Mouse (Mus musculus): ENCODE data around the gene Gramd1b. TPM values are rescaled to one million over a fixed set of nuclear protein-coding genes. Genes with fewer than 3 reads are reported as not detected.

The Gramd1b gene
- total and polyA plus RNA-seq, 2 experiments from 2014 or later = 16.7 to 57.2 TPM

DNA sequence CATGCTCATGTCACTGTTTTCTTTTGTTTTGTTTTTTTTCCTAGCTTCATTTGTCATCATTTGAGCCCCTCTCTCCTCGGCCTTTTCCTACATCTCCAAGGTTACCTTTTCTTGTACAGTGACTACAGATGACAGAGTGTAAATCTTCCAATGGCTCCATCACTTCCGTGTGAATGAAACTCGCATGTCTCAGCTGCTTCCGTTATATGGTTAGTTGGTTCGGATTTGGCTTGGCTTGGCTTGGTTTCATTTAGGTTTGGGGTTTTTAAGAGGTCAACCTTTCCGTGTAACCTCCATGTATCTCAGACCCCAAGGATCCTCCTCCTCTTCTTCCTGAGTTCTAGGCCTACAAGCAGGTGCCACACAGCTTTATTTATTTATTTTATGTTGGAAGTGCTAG lies 77.3 kb downstream of the Gramd1b start:
- Histone ChIP-seq H3K9me3 (ENCODE audit: low read length) (no peaks in the 10 kb centered on the region), H3K27me3 (ENCODE audit: insufficient read depth, low read length) (no peaks in the 10 kb centered on the region), H3K4me1 (ENCODE audit: insufficient read depth, low read length) (peaks cover 4% of the 10 kb centered on the region; the same call in 1 of the 2 replicates), H3K4me3 (ENCODE audit: low read length) (no peak overlapping the region), H3K9ac (replicated peaks; ENCODE audit: low read length) (no peak overlapping the region), H3K36me3 (ENCODE audit: insufficient read depth, low read length) (no peaks in the 10 kb centered on the region), H3K4me2 (ENCODE audit: low read depth, low read length) (peak overlapping the region; percentile 98), H3K27ac (no peak overlapping the region)
- DNase-seq (ENCODE audit: low spot score) (no peak), ATAC-seq (no peak)
- 88% methylated on average over 6 of the region's 6 CpGs for WGBS
- no peak for TF ChIP-seq CTCF (IDR thresholded peaks at IDR 0.05; ENCODE audit: low read depth)

DNA sequence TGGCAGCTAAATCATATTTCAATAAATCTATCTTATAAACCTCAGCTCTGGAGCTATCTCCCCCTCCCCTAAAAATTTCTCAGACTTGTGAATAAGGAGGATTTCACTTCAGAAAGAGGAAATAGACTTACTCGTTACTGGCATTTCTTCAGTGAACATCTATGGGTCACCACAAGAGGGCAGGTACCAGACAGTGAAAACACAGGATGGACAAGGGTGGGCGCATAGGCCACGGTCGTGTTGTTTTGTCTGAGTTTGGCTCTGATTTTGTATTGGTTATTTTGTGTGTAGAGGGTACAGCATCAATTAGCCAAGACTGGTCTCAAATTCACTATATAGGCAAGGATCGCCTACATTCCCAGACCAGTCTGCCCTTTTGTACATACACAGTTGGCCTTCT lies 79.0 kb downstream of the Gramd1b start:
- no peak overlapping the region for H3K27ac ChIP-seq
- no peak overlapping the region for H3K4me3 ChIP-seq (ENCODE audit: low read length)
- WGBS = 51% methylated on average over 5 of the region's 5 CpGs
- no peak overlapping the region for H3K4me2 ChIP-seq (ENCODE audit: low read depth, low read length)
- H3K9ac ChIP-seq (replicated peaks; ENCODE audit: low read length) = no peak overlapping the region
- peaks cover 4% of the 10 kb centered on the region; the same call in 1 of the 2 replicates for H3K4me1 ChIP-seq (ENCODE audit: insufficient read depth, low read length)
- ATAC-seq (no peak), DNase-seq (ENCODE audit: low spot score) (peak; percentile 53)
- peak; percentile 70 for TF ChIP-seq CTCF (IDR thresholded peaks at IDR 0.05; ENCODE audit: low read depth)
- no peaks in the 10 kb centered on the region for H3K9me3 ChIP-seq (ENCODE audit: low read length)
- no peaks in the 10 kb centered on the region for H3K36me3 ChIP-seq (ENCODE audit: insufficient read depth, low read length)
- H3K27me3 ChIP-seq (ENCODE audit: insufficient read depth, low read length) = no peaks in the 10 kb centered on the region

DNA sequence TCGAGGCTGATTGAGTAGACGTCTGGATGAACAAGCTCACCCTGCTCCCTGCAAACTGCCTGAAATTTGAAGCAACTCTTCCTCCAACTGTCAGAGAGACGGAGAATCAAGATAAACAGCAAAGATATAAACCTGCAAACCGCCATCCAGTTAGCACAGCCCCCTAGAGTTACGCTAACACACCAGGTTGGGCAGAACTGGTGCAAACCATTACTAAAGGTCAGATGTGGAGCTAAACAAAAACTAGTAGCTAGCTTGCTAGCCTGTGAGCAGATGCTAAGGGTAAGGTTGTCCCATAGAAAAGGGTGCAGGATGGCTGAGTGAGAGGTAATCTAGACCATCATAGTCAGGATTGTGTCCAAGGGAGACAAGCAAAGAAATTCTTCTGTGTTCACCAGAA lies 80.4 kb downstream of the Gramd1b start:
- Histone ChIP-seq H3K27me3 (ENCODE audit: insufficient read depth, low read length) (no peaks in the 10 kb centered on the region), H3K36me3 (ENCODE audit: insufficient read depth, low read length) (no peaks in the 10 kb centered on the region), H3K9ac (replicated peaks; ENCODE audit: low read length) (no peak overlapping the region), H3K27ac (no peak overlapping the region), H3K4me1 (ENCODE audit: insufficient read depth, low read length) (peaks cover 4% of the 10 kb centered on the region; the same call in 1 of the 2 replicates), H3K9me3 (ENCODE audit: low read length) (no peaks in the 10 kb centered on the region), H3K4me2 (ENCODE audit: low read depth, low read length) (no peak overlapping the region), H3K4me3 (ENCODE audit: low read length) (no peak overlapping the region)
- no peak for TF ChIP-seq CTCF (IDR thresholded peaks at IDR 0.05; ENCODE audit: low read depth)
- ATAC-seq (no peak), DNase-seq (ENCODE audit: low spot score) (no peak)
- 84% methylated on average over 5 of the region's 5 CpGs for WGBS

DNA sequence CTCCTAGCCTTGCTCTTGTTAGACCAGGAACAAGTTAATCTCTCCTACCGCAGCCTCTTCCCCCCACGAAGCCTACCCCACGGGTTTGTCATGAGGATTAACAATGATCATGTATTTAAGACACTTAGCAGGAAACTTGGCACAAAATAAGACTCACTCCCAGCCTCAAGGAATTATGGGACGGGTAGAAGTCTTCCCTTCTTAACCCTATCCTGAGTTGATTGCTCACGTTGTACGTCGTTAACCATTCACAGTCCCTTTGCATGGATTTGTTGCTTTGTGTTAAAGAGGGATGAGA lies 80.8 kb downstream of the Gramd1b start:
- no peaks in the 10 kb centered on the region for H3K9me3 ChIP-seq (ENCODE audit: low read length)
- H3K27ac ChIP-seq = no peak overlapping the region
- no peaks in the 10 kb centered on the region for H3K36me3 ChIP-seq (ENCODE audit: insufficient read depth, low read length)
- no peak for TF ChIP-seq CTCF (IDR thresholded peaks at IDR 0.05; ENCODE audit: low read depth)
- DNase-seq (ENCODE audit: low spot score) (no peak), ATAC-seq (no peak)
- H3K4me1 ChIP-seq (ENCODE audit: insufficient read depth, low read length) = peaks cover 4% of the 10 kb centered on the region; the same call in 1 of the 2 replicates
- H3K4me3 ChIP-seq (ENCODE audit: low read length) = no peak overlapping the region
- H3K9ac ChIP-seq (replicated peaks; ENCODE audit: low read length) = no peak overlapping the region
- H3K4me2 ChIP-seq (ENCODE audit: low read depth, low read length) = no peak overlapping the region
- WGBS = 58% methylated on average over 7 of the region's 7 CpGs
- no peaks in the 10 kb centered on the region for H3K27me3 ChIP-seq (ENCODE audit: insufficient read depth, low read length)

DNA sequence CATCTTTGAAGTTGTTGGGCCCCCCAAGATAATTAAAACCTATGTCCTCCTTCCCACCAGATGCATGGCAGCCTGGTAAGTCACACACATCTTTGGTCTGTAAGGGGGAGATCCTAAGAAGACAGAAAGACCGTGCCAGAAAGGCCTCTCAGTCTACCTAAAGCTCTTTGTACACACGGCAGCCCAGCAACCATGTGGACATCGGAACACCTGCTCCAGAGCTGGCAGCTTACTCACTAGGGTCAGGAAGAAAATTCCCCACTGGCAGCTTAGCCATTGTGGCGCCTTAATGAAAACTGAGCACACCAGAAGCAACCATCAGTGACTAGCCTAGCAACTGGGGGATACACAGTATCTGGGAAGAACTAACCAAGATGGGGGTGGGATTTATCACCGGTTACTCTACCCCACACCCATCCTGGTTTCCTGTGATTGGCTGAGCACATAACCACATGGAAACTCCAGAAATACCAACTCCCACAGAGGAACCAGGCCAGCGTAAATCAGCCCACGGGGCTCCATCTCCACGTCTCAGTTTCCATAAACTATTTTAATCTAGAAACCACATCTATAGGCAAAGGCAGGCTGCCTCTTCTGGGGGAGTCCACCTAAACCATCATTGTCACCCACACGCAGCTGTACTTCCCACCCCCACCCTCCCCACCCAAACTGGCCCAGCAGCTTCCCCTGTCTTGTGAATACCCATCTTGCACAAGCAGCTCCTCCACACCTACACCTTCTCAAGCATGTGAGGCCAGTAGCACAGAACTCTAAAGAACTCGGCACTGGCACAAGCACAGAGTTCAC lies 81.4 kb downstream of the Gramd1b start:
- Histone ChIP-seq H3K27ac (no peak overlapping the region), H3K36me3 (ENCODE audit: insufficient read depth, low read length) (no peaks in the 10 kb centered on the region), H3K27me3 (ENCODE audit: insufficient read depth, low read length) (no peaks in the 10 kb centered on the region), H3K4me2 (ENCODE audit: low read depth, low read length) (no peak overlapping the region), H3K4me3 (ENCODE audit: low read length) (no peak overlapping the region), H3K9me3 (ENCODE audit: low read length) (no peaks in the 10 kb centered on the region), H3K9ac (replicated peaks; ENCODE audit: low read length) (no peak overlapping the region), H3K4me1 (ENCODE audit: insufficient read depth, low read length) (peaks cover 4% of the 10 kb centered on the region; the same call in 1 of the 2 replicates)
- DNase-seq (ENCODE audit: low spot score) (peak; percentile 28), ATAC-seq (peak; percentile 48; the same call in 1 of the 2 replicates)
- TF ChIP-seq CTCF (IDR thresholded peaks at IDR 0.05; ENCODE audit: low read depth) = no peak
- WGBS = 59% methylated on average over 10 of the region's 10 CpGs

DNA sequence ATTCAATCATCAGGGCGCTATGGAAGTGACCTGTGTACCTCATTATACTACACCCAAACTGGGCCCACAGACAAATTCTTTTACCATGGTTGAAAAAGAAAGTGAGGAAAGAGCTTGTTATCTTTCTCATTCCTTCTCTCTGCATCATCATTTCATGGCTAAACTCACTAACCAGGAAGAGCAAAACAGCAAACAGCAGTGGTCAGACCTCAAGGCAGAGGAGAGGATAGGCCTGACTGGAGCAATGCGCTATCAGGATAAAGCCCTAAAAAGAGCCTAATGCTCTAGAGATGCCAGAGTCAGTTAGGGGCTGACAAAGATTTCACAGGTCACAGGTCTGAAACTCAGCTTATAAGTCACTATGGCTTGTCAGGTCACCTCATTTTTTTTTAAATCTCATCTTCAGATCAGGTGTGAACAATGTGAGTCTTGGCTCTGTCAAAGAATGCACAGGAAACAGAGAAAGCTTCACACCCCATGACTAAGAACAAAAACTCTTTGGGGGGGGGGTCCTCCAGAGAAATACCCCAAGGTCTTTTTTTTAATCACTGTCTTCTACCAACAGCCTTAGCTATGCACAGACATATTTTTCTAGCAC lies 82.4 kb downstream of the Gramd1b start:
- no peak overlapping the region for H3K27ac ChIP-seq
- peaks cover 4% of the 10 kb centered on the region; the same call in 1 of the 2 replicates for H3K4me1 ChIP-seq (ENCODE audit: insufficient read depth, low read length)
- no peak overlapping the region for H3K4me2 ChIP-seq (ENCODE audit: low read depth, low read length)
- H3K9ac ChIP-seq (replicated peaks; ENCODE audit: low read length) = no peak overlapping the region
- H3K36me3 ChIP-seq (ENCODE audit: insufficient read depth, low read length) = no peaks in the 10 kb centered on the region
- no peak overlapping the region for H3K4me3 ChIP-seq (ENCODE audit: low read length)
- no peak for TF ChIP-seq CTCF (IDR thresholded peaks at IDR 0.05; ENCODE audit: low read depth)
- ATAC-seq (no peak), DNase-seq (ENCODE audit: low spot score) (no peak)
- no peaks in the 10 kb centered on the region for H3K27me3 ChIP-seq (ENCODE audit: insufficient read depth, low read length)
- H3K9me3 ChIP-seq (ENCODE audit: low read length) = no peaks in the 10 kb centered on the region
- WGBS = 88% methylated on average over 2 of the region's 2 CpGs

DNA sequence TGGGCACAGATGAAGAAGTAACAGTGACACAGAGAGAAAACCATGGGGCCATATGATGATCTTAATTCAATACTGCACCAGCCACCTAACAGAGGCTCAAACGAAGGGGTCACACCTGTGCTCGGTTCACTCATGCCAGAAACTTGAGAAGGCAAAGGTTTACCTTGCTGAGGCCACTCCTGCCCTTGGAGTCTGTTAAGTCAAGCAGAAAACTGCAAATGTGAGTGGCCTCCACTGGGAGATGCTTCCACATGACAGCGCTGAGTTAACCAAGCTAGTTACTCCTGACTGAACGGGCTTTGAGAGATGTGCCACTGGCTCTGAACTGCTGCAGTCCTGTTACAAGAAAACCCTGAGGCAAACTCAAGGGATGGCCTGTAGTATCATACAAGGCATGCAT lies 83.9 kb downstream of the Gramd1b start:
- ATAC-seq (no peak), DNase-seq (ENCODE audit: low spot score) (no peak)
- Histone ChIP-seq H3K27me3 (ENCODE audit: insufficient read depth, low read length) (no peaks in the 10 kb centered on the region), H3K36me3 (ENCODE audit: insufficient read depth, low read length) (no peaks in the 10 kb centered on the region), H3K4me3 (ENCODE audit: low read length) (no peak overlapping the region), H3K4me1 (ENCODE audit: insufficient read depth, low read length) (peaks cover 4% of the 10 kb centered on the region; the same call in 1 of the 2 replicates), H3K9ac (replicated peaks; ENCODE audit: low read length) (no peak overlapping the region), H3K4me2 (ENCODE audit: low read depth, low read length) (no peak overlapping the region), H3K27ac (no peak overlapping the region), H3K9me3 (ENCODE audit: low read length) (no peaks in the 10 kb centered on the region)
- TF ChIP-seq CTCF (IDR thresholded peaks at IDR 0.05; ENCODE audit: low read depth) = no peak
- WGBS = 86% methylated on average over 4 of the region's 4 CpGs
